Mouse (Mus musculus) liver, adult 2 months (tissue): ENCODE results near the gene Morc1. TPM values are rescaled to one million over a fixed set of nuclear protein-coding genes. Genes with fewer than 3 reads are reported as not detected.

Source experiments
- DNase-seq: peaks from one replicate; pipeline ENCODE4 v3.0.0-alpha.2; 2011; ENCODE audit warnings: low read depth, low spot score; ENCODE audit errors: extremely low read depth
- H3K27ac ChIP-seq: fragments of 200-500 bp; replicated peaks from 2 replicates; pipeline ENCODE4 v1.5.1; 2012; ENCODE audit warnings: low read depth, mild to moderate bottlenecking, control low read depth, inconsistent platforms, low read length; ENCODE audit not compliant: insufficient read depth
- H3K27me3 ChIP-seq: fragments of 200-500 bp; 2 replicates; pipeline ENCODE4 v1.6.1; 2012; ENCODE audit warnings: mild to moderate bottlenecking, moderate library complexity, low read length, inconsistent platforms; ENCODE audit not compliant: control insufficient read depth, insufficient read depth
- H3K36me3 ChIP-seq: fragments of 200-500 bp; 2 replicates; pipeline ENCODE4 v1.6.1; 2012; ENCODE audit warnings: low read length, inconsistent platforms; ENCODE audit not compliant: control insufficient read depth, insufficient read depth
- H3K4me1 ChIP-seq: fragments of 200-500 bp; 2 replicates; pipeline ENCODE4 v1.6.1; 2011; ENCODE audit warnings: low read length; ENCODE audit not compliant: control insufficient read depth, insufficient read depth
- H3K4me3 ChIP-seq: fragments of 200-500 bp; 2 replicates; pipeline ENCODE4 v1.5.1; 2011; ENCODE audit warnings: low read depth, mild to moderate bottlenecking, control low read depth, low read length, moderate library complexity; ENCODE audit not compliant: insufficient read depth
- H3K79me2 ChIP-seq: fragments of 200-500 bp; 2 replicates; pipeline ENCODE4 v1.6.1; 2012; ENCODE audit warnings: inconsistent platforms, mild to moderate bottlenecking, low read length, moderate library complexity; ENCODE audit not compliant: control insufficient read depth, insufficient read depth
- H3K9ac ChIP-seq: fragments of 200-500 bp; 2 replicates; pipeline ENCODE4 v1.6.1; 2012; ENCODE audit warnings: low read depth, mild to moderate bottlenecking, control low read depth, inconsistent platforms, low read length
- CTCF ChIP-seq: fragments of 200-500 bp; IDR thresholded peaks from 2 replicates; pipeline ENCODE4 v1.5.1; 2011; ENCODE audit warnings: low read depth, low read length, control low read depth
- POLR2A ChIP-seq: fragments of 200-500 bp; IDR thresholded peaks from 2 replicates; pipeline ENCODE4 v1.6.1; 2011; ENCODE audit warnings: low read length, control low read depth; ENCODE audit not compliant: insufficient read depth; ENCODE audit errors: extremely low read depth
- WGBS: fragments of 180-500 bp; shearing (Covaris S2); methylation state at CpG from one replicate; pipeline ENCODE4 v1.1.7; 2018; 5-methylcytosine and 5-hydroxymethylcytosine counted together
- polyA plus RNA-seq: library from polyadenylated mRNA; depleted of rRNA; stranded (reverse); fragments of >200 nt; gene quantifications from 2 replicates; pipeline ENCODE4 v1.2.3, GENCODE M21; 2012
- total RNA-seq: library from RNA; depleted of rRNA; stranded (reverse); fragments of >200 nt; gene quantifications from 2 replicates; pipeline ENCODE4 v1.2.3, GENCODE M21; 2014

Gene Morc1
- total and polyA plus RNA-seq, 2 experiments = not detected

- DNase-seq = no peak
- no peak overlapping the region for H3K4me3 ChIP-seq
- H3K79me2 ChIP-seq = no peaks in the 10 kb centered on the region
- no peaks in the 10 kb centered on the region for H3K4me1 ChIP-seq
- no peaks in the 10 kb centered on the region for H3K36me3 ChIP-seq
- no peak overlapping the region for H3K27ac ChIP-seq
- no peak overlapping the region for H3K9ac ChIP-seq
- no peak for TF ChIP-seq POLR2A
- TF ChIP-seq CTCF = no peak
- no peaks in the 10 kb centered on the region for H3K27me3 ChIP-seq
Observed at GRCm38 (mm10) chr16:48404009-48404408, 27.0 kb upstream of the Morc1 start.

- no peak for DNase-seq
- no peak overlapping the region for H3K27ac ChIP-seq
- H3K4me3 ChIP-seq = no peak overlapping the region
- H3K27me3 ChIP-seq = no peaks in the 10 kb centered on the region
- 78% methylated on average over 10 of the region's 10 CpGs for WGBS
- TF ChIP-seq CTCF (no peak), POLR2A (no peak)
- no peaks in the 10 kb centered on the region for H3K4me1 ChIP-seq
- H3K36me3 ChIP-seq = no peaks in the 10 kb centered on the region
- H3K79me2 ChIP-seq = no peaks in the 10 kb centered on the region
- H3K9ac ChIP-seq = no peak overlapping the region
Observed at GRCm38 (mm10) chr16:48405674-48406403, 25.2 kb upstream of the Morc1 start.

GRCm38 (mm10) chr16:48409580-48409979, 21.5 kb upstream of the Morc1 start:
- no peak overlapping the region for H3K9ac ChIP-seq

GRCm38 (mm10) chr16:48410125-48410524, 20.9 kb upstream of the Morc1 start:
- no peaks in the 10 kb centered on the region for H3K79me2 ChIP-seq
- H3K36me3 ChIP-seq = no peaks in the 10 kb centered on the region
- TF ChIP-seq CTCF = no peak
- no peak for TF ChIP-seq POLR2A
- no peak overlapping the region for H3K27ac ChIP-seq
- DNase-seq = no peak
- no peak overlapping the region for H3K4me3 ChIP-seq
- no peaks in the 10 kb centered on the region for H3K4me1 ChIP-seq
- no peak overlapping the region for H3K9ac ChIP-seq
- no peaks in the 10 kb centered on the region for H3K27me3 ChIP-seq
- WGBS = 38% methylated on average over 3 of the region's 3 CpGs

More at GRCm38 (mm10) chr16:48409580-48409979, 21.5 kb upstream of the Morc1 start:
- 36% methylated on average over 7 of the region's 7 CpGs for WGBS
- TF ChIP-seq POLR2A (no peak), CTCF (no peak)
- no peaks in the 10 kb centered on the region for H3K36me3 ChIP-seq
- no peaks in the 10 kb centered on the region for H3K79me2 ChIP-seq
- no peak for DNase-seq
- H3K4me3 ChIP-seq = no peak overlapping the region
- no peaks in the 10 kb centered on the region for H3K27me3 ChIP-seq
- no peak overlapping the region for H3K27ac ChIP-seq
- no peaks in the 10 kb centered on the region for H3K4me1 ChIP-seq

GRCm38 (mm10) chr16:48412246-48412645, 18.8 kb upstream of the Morc1 start, which contains the start of gene Gm5485:
Gm5485 (minus strand) TSS chr16:48412416.
- H3K27ac ChIP-seq = no peak within 1 kb of the TSS
- no peaks in the 10 kb centered on the region for H3K27me3 ChIP-seq
- H3K79me2 ChIP-seq = no peaks in the 10 kb centered on the region
- H3K36me3 ChIP-seq = no peaks in the 10 kb centered on the region
- no peak within 1 kb of the TSS for H3K4me3 ChIP-seq
- no peaks in the 10 kb centered on the region for H3K4me1 ChIP-seq
- no peak within 1 kb of the TSS for H3K9ac ChIP-seq
- WGBS = 62% methylated on average over 1 of the region's 1 CpGs
- no peak for TF ChIP-seq POLR2A
- no peak for DNase-seq

- H3K36me3 ChIP-seq = no peaks in the 10 kb centered on the region
- no peak for TF ChIP-seq POLR2A
- no peak for TF ChIP-seq CTCF
- no peak overlapping the region for H3K27ac ChIP-seq
- peak; percentile 50 for DNase-seq
- no peaks in the 10 kb centered on the region for H3K27me3 ChIP-seq
- H3K79me2 ChIP-seq = no peaks in the 10 kb centered on the region
- no peak overlapping the region for H3K9ac ChIP-seq
- 78% methylated on average over 3 of the region's 3 CpGs for WGBS
- H3K4me3 ChIP-seq = no peak overlapping the region
- peaks cover 3% of the 10 kb centered on the region for H3K4me1 ChIP-seq
Observed at GRCm38 (mm10) chr16:48418557-48418956, 12.5 kb upstream of the Morc1 start.
